Mouse (Mus musculus) gastrocnemius, postnatal 4 days (tissue): ENCODE measurements around the gene Tes3-ps. TPM values are rescaled to one million over a fixed set of nuclear protein-coding genes. Genes with fewer than 3 reads are reported as not detected.

Experiments used
- DNase-seq, 2 experiments: peaks; one replicate each; pipeline ENCODE4 v3.0.0; 2021 to 2022; ENCODE audit warnings: low spot score in 2 of 2, mixed read lengths in 2 of 2
- long read RNA-seq, 2 experiments: library from polyadenylated mRNA; stranded (forward); transcript quantifications; one replicate each; pipeline ENCODE4 v2.0.0; 2021
- total RNA-seq, 2 experiments: library from RNA; stranded (reverse); gene quantifications; 2 replicates each; pipeline ENCODE4 v1.2.3; 2021

The Tes3-ps gene
- 1 to 10 TPM; 1.6 to 1.8 TPM for total RNA-seq
- long read RNA-seq, experiment 1, result 0 reads
- long read RNA-seq, experiment 2, result 0 reads

DNA sequence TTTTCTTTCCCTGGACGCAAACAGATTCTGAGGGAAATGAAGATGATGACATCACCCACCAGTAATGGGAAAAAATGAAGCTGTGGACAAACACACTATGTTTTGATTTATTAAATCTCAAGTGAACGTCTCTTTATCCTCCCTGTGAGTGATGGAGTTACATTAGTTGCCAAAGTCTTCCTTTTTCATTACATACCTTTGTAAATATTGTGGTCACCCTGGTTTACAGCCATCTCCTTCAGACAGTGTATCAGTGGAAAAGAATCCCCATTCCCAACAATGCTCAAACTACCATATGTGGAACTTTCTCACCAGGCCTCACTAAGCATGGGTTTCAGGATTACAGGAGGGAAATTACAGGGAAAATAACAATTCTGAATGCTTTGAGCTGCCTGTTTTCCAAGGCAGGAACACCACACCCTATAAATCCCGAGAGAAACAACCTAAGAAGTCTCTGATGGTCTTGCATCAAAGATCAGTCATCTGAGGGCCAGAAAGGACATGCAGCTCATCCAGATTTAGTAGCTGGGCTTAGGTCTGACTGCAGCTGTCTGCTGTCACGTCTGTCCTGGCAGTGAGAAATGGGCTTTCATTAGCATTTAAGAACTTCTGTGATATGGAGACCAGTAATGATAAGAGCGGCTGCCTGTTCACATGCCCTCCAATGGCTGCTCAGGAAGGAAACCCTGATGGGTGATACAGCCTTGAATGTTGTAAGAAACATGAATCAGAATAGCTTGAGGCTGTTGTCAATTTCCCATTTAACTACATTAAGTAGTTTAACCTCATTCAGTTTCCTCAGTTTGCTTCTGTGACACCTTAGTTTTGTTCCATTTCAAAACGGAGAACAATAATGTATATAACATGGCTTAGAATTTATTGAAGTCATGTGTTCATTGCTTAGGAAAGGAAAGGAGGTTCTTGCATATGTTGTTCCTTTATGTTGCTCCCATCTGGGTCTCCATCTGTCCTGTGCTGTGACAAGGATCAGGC is at the start of gene Tes3-ps:
Tes3-ps (plus strand) TSS at position 943 of the 993 bp plus-strand sequence.
- DNase-seq, result no peak

DNA sequence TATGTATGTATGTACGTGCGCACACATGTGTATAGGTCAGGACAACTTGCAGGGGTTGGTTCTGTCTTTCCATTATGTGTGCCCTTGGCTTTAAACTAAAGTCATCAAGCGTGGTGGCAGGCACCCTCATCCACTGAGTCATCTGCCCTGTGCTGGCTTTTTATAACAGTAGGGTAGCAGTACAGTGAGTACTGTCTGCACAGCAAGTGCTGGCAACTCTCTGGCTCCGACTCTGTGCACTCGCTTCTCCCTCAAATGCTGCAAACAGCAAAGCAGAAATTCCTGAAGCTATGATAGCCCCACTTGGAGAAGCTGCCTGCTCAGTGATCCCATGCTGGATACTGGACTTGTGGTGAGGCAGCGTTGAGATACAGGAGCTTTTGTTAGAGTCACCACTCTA is 48.7 kb upstream of the Tes3-ps start:
- DNase-seq, result no peak

DNA sequence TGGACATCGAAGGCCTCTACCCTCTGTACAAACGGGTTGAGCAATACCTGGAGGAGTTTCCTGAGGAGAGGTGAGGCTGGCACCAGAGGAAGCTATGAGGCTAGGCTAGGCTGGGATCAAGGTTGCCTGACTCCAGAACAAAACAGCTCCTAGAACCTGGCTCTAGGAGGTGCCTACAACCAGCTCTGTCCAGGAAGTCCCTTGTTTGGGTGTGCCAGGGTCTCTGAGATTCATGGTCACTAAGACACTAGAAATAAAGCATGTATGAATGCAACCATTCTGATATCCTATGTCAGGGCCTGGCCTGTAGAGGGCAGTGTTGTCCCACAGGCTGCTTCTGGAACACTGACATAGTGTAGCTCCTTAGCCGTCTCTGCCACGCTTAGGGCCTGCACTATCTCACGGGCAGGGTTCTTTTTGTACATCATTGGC is 43.8 kb upstream of the Tes3-ps start:
- peak; percentile 68 to 87 for DNase-seq

- DNase-seq, result no peak
Measured at GRCm38 (mm10) chr13:49460276-49460675, 32.8 kb upstream of the Tes3-ps start.

DNA sequence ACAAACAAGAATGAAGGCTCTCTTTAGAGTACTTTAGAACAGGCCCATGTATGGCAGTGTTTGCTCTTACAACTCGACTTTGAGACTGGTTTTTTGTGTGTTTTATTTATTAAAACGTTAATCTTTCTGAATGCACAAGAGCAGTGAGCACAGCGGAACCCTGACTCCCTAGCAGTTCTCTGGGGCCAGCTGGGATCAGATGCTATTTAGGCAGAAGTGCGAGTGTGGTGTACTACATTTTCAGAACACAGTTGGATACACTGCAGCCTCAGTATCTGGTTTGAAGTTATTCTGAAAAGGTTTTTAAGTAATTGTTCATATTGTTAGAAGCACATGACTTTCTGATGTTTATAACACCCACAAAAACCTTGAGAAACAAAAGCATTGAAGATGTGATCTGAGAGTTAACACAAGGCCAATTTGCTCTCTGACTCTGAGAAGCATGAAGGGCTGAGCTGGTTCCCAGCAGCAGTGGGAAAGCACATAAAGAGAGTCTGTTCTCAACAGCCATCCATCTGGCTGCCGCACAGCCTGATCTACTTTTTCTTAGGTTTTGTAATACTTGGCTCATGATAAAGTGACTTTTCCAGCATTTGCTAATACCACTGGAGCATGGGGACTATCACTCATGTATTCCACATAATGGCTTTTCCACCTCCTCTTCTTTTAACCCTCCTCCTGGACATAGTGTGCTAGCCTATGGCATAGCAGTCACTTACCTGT is 32.3 kb upstream of the Tes3-ps start:
- DNase-seq, result no peak

GRCm38 (mm10) chr13:49461458-49462132 is 31.5 kb upstream of the Tes3-ps start:
- DNase-seq, result peak in 1 of 2 experiments; percentile 42

- no peak for DNase-seq
Measured at GRCm38 (mm10) chr13:49462921-49463320, 30.2 kb upstream of the Tes3-ps start.

- DNase-seq, result no peak
Measured at GRCm38 (mm10) chr13:49465875-49466274, 27.2 kb upstream of the Tes3-ps start.

DNA sequence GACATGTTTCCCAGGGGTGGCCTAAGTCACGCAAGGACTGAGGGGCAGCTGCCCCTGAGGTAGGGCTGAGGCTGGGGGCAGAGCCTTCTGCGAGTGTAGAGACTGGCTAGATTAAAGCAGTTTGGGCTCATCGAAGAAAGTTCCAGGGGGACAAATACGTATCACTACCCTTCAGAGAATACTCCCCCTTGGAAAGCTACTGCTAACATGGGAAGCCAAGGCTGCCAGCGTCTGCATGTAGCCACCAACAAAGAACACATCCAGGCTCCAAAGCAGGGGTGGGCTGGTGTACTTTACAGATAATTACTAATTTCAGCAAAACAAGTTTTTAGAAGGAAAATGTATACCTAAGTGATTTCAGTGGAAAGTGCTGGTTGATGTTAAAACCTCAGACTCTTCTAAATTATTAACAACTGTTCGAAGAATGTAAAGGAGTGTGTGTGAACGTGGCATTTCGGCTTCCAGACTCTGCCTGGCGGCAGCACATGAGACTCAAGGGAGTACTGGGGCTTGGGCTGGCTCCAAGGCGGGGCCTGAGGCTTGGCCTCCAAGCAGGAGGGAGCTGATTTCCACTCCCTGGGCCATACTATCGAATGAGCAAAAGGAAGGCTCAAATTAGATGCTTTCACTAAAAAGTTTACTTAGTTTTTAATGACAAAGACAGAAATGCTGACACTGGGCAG is 26.6 kb upstream of the Tes3-ps start:
- peak; percentile 75 to 91 for DNase-seq

- DNase-seq, result no peak
Measured at GRCm38 (mm10) chr13:49467585-49467984, 25.5 kb upstream of the Tes3-ps start.

GRCm38 (mm10) chr13:49469002-49469401 is 24.1 kb upstream of the Tes3-ps start:
- DNase-seq, result no peak

GRCm38 (mm10) chr13:49470319-49470718 is 22.8 kb upstream of the Tes3-ps start:
- DNase-seq, result no peak

- no peak for DNase-seq
Measured at GRCm38 (mm10) chr13:49470806-49471205, 22.3 kb upstream of the Tes3-ps start.

- no peak for DNase-seq
Measured at GRCm38 (mm10) chr13:49471981-49472675, 21.0 kb upstream of the Tes3-ps start.

GRCm38 (mm10) chr13:49472676-49473005 is 20.5 kb upstream of the Tes3-ps start:
- no peak for DNase-seq

- DNase-seq, result no peak
Measured at GRCm38 (mm10) chr13:49477887-49478286, 15.2 kb upstream of the Tes3-ps start.

- DNase-seq, result no peak
Measured at GRCm38 (mm10) chr13:49478851-49479374, 14.2 kb upstream of the Tes3-ps start.

DNA sequence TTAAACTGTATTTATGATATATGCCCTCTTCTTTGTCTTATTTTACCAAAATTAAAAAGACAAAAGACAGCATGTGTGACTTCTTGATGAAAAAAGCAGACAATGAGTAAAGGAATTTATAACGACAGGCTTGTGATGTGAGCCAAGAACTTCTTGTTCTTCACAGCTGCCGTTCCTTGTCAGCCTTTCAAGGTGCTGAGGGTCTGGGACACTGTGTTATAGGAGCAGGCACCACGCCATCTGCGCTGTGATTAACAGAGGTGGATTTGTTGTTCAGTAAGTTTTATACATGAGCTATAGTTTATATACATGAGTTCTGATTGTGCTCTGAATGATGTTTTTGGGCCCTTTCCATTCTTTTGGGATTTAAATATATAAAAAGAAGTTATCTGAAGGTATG is 13.7 kb upstream of the Tes3-ps start:
- peak in 1 of 2 experiments; percentile 46 for DNase-seq

DNA sequence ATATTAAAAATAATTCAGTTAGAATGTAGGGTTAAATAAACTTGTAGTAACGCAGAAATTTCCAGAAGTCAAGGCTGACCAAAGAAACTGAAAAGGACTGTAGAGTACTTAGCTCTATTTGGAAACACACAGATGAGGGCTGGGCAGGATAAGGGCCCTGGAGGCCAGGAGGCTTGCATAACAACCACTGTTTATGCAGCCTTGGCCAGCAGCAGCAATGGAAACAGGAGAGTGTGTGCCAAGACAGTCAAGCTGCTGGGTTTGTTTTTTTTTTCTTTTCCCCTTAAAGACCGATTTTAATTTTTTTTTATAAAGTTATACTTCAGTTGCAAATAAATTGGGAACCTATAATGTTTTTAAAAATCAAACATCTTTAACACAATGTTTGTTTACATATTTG is 13.1 kb upstream of the Tes3-ps start:
- DNase-seq, result peak; percentile 44 to 80

- peak in 1 of 2 experiments; percentile 41 for DNase-seq
Measured at GRCm38 (mm10) chr13:49480551-49480950, 12.6 kb upstream of the Tes3-ps start.
